7 mouse cellular contexts compared by ENCODE assay signal in the genomic region with DNA sequence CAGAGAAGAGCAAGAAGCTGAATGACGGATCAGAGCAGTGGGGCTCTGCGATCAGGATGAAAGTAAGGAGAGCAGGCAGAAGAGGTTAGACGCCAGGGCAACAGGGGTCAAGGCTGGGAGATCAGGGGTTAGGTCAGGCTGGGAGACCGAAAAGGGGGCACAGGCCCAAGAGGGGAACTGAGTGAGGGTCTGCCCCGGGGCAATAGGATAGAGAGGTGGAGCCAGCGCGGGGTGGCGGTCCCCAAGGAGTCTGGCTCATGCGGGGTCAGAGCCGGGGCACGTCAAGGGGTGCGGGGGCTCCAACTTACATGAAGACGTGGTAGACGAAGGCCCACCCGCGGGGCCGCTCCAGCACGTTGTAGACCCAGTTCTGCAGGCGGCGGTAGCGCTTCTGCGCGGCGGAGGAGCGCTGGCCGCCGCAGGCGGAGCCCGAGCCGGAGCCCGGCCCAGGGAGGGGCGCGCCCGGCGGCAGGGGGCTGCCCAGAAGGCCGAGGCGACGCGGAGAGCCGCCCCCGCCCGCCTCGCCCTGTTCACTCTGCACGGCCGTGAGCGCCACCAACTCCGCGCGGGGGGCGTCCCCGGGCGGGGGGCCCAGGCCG. TPM values are rescaled to one million over a fixed set of nuclear protein-coding genes. Genes with fewer than 3 reads are reported as not detected.
A peak's percentile ranks its signal among the peaks of the same experiment; 100 is the strongest.
DNase-seq lines count a peak whose midpoint lies in the region; ATAC-seq lines count a peak whose summit lies in the region.

No protein-coding gene starts in this region.

- H3K4me3 ChIP-seq in embryonic facial prominence, embryonic 12.5 days = peak overlapping the region; percentile 68
- H3K4me3 ChIP-seq in heart, embryonic 16.5 days (ENCODE audit: low read length) = peak overlapping the region; percentile 71
- peak overlapping the region; percentile 63 for H3K4me3 ChIP-seq in liver, embryonic 12.5 days
- peak overlapping the region; percentile 49 for H3K4me3 ChIP-seq in stomach, embryonic 14.5 days (ENCODE audit: low read depth, low read length)

- H3K4me1 ChIP-seq in embryonic facial prominence, embryonic 12.5 days = peaks cover 16% of the 10 kb centered on the region
- peaks cover 5% of the 10 kb centered on the region; the same call in 1 of the 2 replicates for H3K4me1 ChIP-seq in heart, embryonic 16.5 days (ENCODE audit: control insufficient read depth, insufficient read depth, low read length)
- H3K4me1 ChIP-seq in liver, embryonic 12.5 days = peaks cover 27% of the 10 kb centered on the region
- peaks cover 5% of the 10 kb centered on the region; the same call in 1 of the 2 replicates for H3K4me1 ChIP-seq in stomach, embryonic 14.5 days (ENCODE audit: control insufficient read depth, insufficient read depth, low read length)

- H3K27ac ChIP-seq in embryonic facial prominence, embryonic 12.5 days = no peak overlapping the region
- H3K27ac ChIP-seq in heart, embryonic 16.5 days (ENCODE audit: low read length) = no peak overlapping the region
- H3K27ac ChIP-seq in liver, embryonic 12.5 days = no peak overlapping the region
- no peak overlapping the region for H3K27ac ChIP-seq in stomach, embryonic 14.5 days (ENCODE audit: low read length)

- ATAC-seq in embryonic facial prominence, embryonic 12.5 days (ENCODE audit: insufficient number of reproducible peaks, insufficient read depth, low FRiP score, low TSS enrichment) = no peak
- peak; percentile 63; the same call in 1 of the 2 replicates for ATAC-seq in heart, embryonic 16.5 days (replicated peaks; ENCODE audit: extremely low read depth, insufficient read depth, low FRiP score)
- 0 out of 2 replicates have a peak, but pooled peaks have one; percentile 10 for ATAC-seq in liver, embryonic 12.5 days
- peak; percentile 66 for ATAC-seq in stomach, embryonic 14.5 days (ENCODE audit: insufficient number of reproducible peaks, insufficient read depth, low FRiP score, low read depth)

- H3K36me3 ChIP-seq in embryonic facial prominence, embryonic 12.5 days = no peaks in the 10 kb centered on the region
- H3K36me3 ChIP-seq in heart, embryonic 16.5 days (ENCODE audit: control insufficient read depth, insufficient read depth) = no peaks in the 10 kb centered on the region
- H3K36me3 ChIP-seq in liver, embryonic 12.5 days = no peaks in the 10 kb centered on the region
- no peaks in the 10 kb centered on the region for H3K36me3 ChIP-seq in stomach, embryonic 14.5 days (ENCODE audit: control insufficient read depth, insufficient read depth, low read length)

- DNase-seq in right cerebral cortex, postnatal 10 days (ENCODE audit: low spot score in 2 of 2) = peak; percentile 40 to 42
- no peak for DNase-seq in right cerebral cortex, adult 2 months (ENCODE audit: low spot score in 2 of 2)
- no peak for DNase-seq in thymus, postnatal 14 days

- H3K9ac ChIP-seq in embryonic facial prominence, embryonic 12.5 days = peak overlapping the region; percentile 64
- H3K9ac ChIP-seq in heart, embryonic 16.5 days (ENCODE audit: low read length) = peak overlapping the region; percentile 68
- no peak overlapping the region for H3K9ac ChIP-seq in liver, embryonic 12.5 days
- H3K9ac ChIP-seq in stomach, embryonic 14.5 days (replicated peaks; ENCODE audit: low read depth, low read length) = no peak overlapping the region; the same call in 1 of the 2 replicates

- peaks cover 69% of the 10 kb centered on the region for H3K27me3 ChIP-seq in embryonic facial prominence, embryonic 12.5 days
- peaks cover 58% of the 10 kb centered on the region for H3K27me3 ChIP-seq in heart, embryonic 16.5 days (ENCODE audit: control insufficient read depth, insufficient read depth, low read length)
- peaks cover 100% of the 10 kb centered on the region for H3K27me3 ChIP-seq in liver, embryonic 12.5 days (replicated peaks)
- H3K27me3 ChIP-seq in stomach, embryonic 14.5 days (ENCODE audit: control insufficient read depth, insufficient read depth, low read length) = peaks cover 23% of the 10 kb centered on the region

- no peaks in the 10 kb centered on the region for H3K9me3 ChIP-seq in embryonic facial prominence, embryonic 12.5 days
- no peaks in the 10 kb centered on the region for H3K9me3 ChIP-seq in heart, embryonic 16.5 days (replicated peaks; ENCODE audit: control insufficient read depth, low read length)
- H3K9me3 ChIP-seq in liver, embryonic 12.5 days (replicated peaks) = no peaks in the 10 kb centered on the region
- no peaks in the 10 kb centered on the region for H3K9me3 ChIP-seq in stomach, embryonic 14.5 days (ENCODE audit: control insufficient read depth, low read depth, low read length)

- WGBS in embryonic facial prominence, embryonic 12.5 days = 2% methylated on average over 37 of the region's 53 CpGs
- WGBS in heart, embryonic 16.5 days = 7% methylated on average over 37 of the region's 53 CpGs
- 7% methylated on average over 33 of the region's 53 CpGs for WGBS in liver, embryonic 12.5 days (ENCODE audit: insufficient replicate concordance)
- WGBS in stomach, embryonic 14.5 days = 4% methylated on average over 37 of the region's 53 CpGs

- peak overlapping the region; percentile 100 for H3K4me2 ChIP-seq in embryonic facial prominence, embryonic 12.5 days (replicated peaks)
- H3K4me2 ChIP-seq in heart, embryonic 16.5 days (ENCODE audit: low read depth, low read length) = peak overlapping the region; percentile 99
- H3K4me2 ChIP-seq in liver, embryonic 12.5 days = peak overlapping the region; percentile 78
- H3K4me2 ChIP-seq in stomach, embryonic 14.5 days (replicated peaks; ENCODE audit: low read depth, low read length) = peak overlapping the region; percentile 100

RNA-seq across cellular contexts. Expression of a gene that starts 1.8 kb away (rescaled TPM):
- polyA plus RNA-seq in embryonic facial prominence, embryonic 12.5 days (2016; fragmentation: Nextera tagmentation; extraction: Ambion mirVana) = 6.9 TPM in 2 replicates
- polyA plus RNA-seq in heart, embryonic 16.5 days (2015; fragmentation: Nextera tagmentation; extraction: Ambion mirVana) = 0.85 and 1.0 TPM in 2 replicates
- 0.20 and 0.44 TPM in 2 replicates for polyA plus RNA-seq in liver, embryonic 12.5 days (2016; fragmentation: Nextera tagmentation; extraction: Ambion mirVana)
- 2.1 and 2.5 TPM in 2 replicates for polyA plus RNA-seq in stomach, embryonic 14.5 days (2014; fragmentation: Nextera tagmentation; extraction: Ambion mirVana)

Comparison
In these comparisons a context has a peak if more than half of its experiments do, and no peak if none do; other contexts are left out.
1. DNase-seq: peak in right cerebral cortex, postnatal 10 days (2 of 2); none in right cerebral cortex, adult 2 months (0 of 2) and thymus, postnatal 14 days (single experiment).
2. H3K9ac ChIP-seq: peak in embryonic facial prominence, embryonic 12.5 days (single experiment) and heart, embryonic 16.5 days (single experiment); none in liver, embryonic 12.5 days (single experiment) and stomach, embryonic 14.5 days (single experiment).
3. Peak in every context shown above with its lines, with median percentiles within 50 percentile points of each other: H3K4me2 ChIP-seq and H3K4me3 ChIP-seq.